Mouse (Mus musculus) heart, adult 2 months (tissue): ENCODE data around the gene Amz1. TPM values are rescaled to one million over a fixed set of nuclear protein-coding genes. Genes with fewer than 3 reads are reported as not detected.

Experiments
- DNase-seq, 2 experiments: peaks; one replicate each; pipeline ENCODE4 v3.0.0; 2021
- H3K27ac ChIP-seq: fragments of 200-600 bp; 2 replicates; pipeline ENCODE4 v1.8.1; 2022
- H3K27me3 ChIP-seq: fragments of 200-500 bp; 2 replicates; pipeline ENCODE4 v1.6.1; 2012; ENCODE audit warnings: mild to moderate bottlenecking, low read length, inconsistent platforms, mixed read lengths; ENCODE audit not compliant: control insufficient read depth, insufficient read depth
- H3K36me3 ChIP-seq: fragments of 200-500 bp; 2 replicates; pipeline ENCODE4 v1.6.1; 2012; ENCODE audit warnings: low read length, inconsistent platforms; ENCODE audit not compliant: control insufficient read depth, insufficient read depth
- H3K4me1 ChIP-seq: fragments of 200-500 bp; 2 replicates; pipeline ENCODE4 v1.6.1; 2011; ENCODE audit warnings: low read length; ENCODE audit not compliant: control insufficient read depth, insufficient read depth
- H3K4me3 ChIP-seq: fragments of 200-600 bp; 2 replicates; pipeline ENCODE4 v1.8.1; 2022
- H3K79me2 ChIP-seq: fragments of 200-500 bp; replicated peaks from 2 replicates; pipeline ENCODE4 v1.6.1; 2012; ENCODE audit warnings: mild to moderate bottlenecking, inconsistent platforms, low read length, moderate library complexity, mixed read lengths; ENCODE audit not compliant: control insufficient read depth, insufficient read depth
- H3K9ac ChIP-seq: fragments of 200-500 bp; 2 replicates; pipeline ENCODE4 v1.6.1; 2012; ENCODE audit warnings: low read depth, mild to moderate bottlenecking, control low read depth, inconsistent platforms, low read length, mixed read lengths
- CTCF ChIP-seq: fragments of 200-600 bp; IDR thresholded peaks from 2 replicates; pipeline ENCODE4 v1.8.1; 2022; ENCODE audit warnings: antibody characterized with exemption, mild to moderate bottlenecking, moderate library complexity
- EP300 ChIP-seq: fragments of 200-500 bp; IDR thresholded peaks from 2 replicates; pipeline ENCODE4 v1.6.1; 2011; ENCODE audit warnings: low read depth, low read length, control low read depth; ENCODE audit not compliant: insufficient read depth
- POLR2A ChIP-seq: fragments of 200-500 bp; IDR thresholded peaks from 2 replicates; pipeline ENCODE4 v1.6.1; 2011; ENCODE audit warnings: mild to moderate bottlenecking, low read depth, low read length, control low read depth; ENCODE audit not compliant: insufficient read depth
- WGBS: fragments of 180-500 bp; shearing (Covaris S2); methylation state at CpG from one replicate; pipeline ENCODE4 v1.1.7; 2018; 5-methylcytosine and 5-hydroxymethylcytosine counted together
- intact Hi-C: fragments of 180-260 bp; cut with DNase I; formaldehyde crosslinking; loops from one replicate; pipeline ENCODE4 v1.15.1; 2025
- long read RNA-seq: library from polyadenylated mRNA; stranded (forward); transcript quantifications from one replicate; pipeline ENCODE4 v2.0.0, GENCODE M21; 2021
- polyA plus RNA-seq: library from polyadenylated mRNA; depleted of rRNA; stranded (reverse); fragments of >200 nt; gene quantifications from 2 replicates; pipeline ENCODE4 v1.2.3, GENCODE M21; 2012; rRNA removed
- total RNA-seq, 2 experiments: library from RNA; stranded (reverse); gene quantifications; 2 replicates each; pipeline ENCODE4 v1.2.3; 2021

The Amz1 gene
- under 1 TPM; 0.31 to 0.48 TPM for total RNA-seq
- 0.59 and 0.98 TPM in 2 replicates for polyA plus RNA-seq
- long read RNA-seq, partial matches to known transcripts, result 0 of 1 reads
- long read RNA-seq, other reads (novel, unspliced or antisense), result 1 of 1 reads

DNA sequence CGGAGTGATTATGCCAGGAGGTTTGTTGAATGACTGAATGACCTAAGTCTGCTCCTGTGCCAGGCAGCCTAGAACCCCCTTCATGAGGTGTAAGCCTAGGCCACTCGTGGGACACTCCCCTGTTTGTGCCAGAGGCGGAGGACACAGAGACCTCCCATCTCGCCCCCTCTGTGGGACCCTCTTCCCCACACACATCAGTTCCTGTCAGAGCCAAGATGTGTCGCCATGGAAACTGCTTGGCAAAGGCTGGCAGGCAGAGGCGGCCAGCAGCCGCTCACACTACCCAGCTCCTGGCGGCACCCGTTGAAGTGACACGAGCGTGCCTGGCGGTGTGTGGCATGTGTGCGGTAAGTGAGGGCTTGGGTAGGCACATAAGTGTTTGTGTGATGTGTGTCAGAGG lies at the start of gene Amz1:
Gene Amz1, plus strand, starts transcription at position 306 of the 400 bp plus-strand sequence.
- H3K27me3 ChIP-seq, result no peaks in the 10 kb centered on the region
- H3K4me3 ChIP-seq, result no peak within 1 kb of the TSS
- intact Hi-C loops, result no loop called here
- DNase-seq, result no peak
- no peaks in the 10 kb centered on the region for H3K36me3 ChIP-seq
- TF ChIP-seq EP300 (no peak), POLR2A (no peak), CTCF (no peak)
- no peaks in the 10 kb centered on the region for H3K4me1 ChIP-seq
- H3K79me2 ChIP-seq, result no peaks in the 10 kb centered on the region
- H3K9ac ChIP-seq, result no peak within 1 kb of the TSS
- H3K27ac ChIP-seq, result no peak within 1 kb of the TSS
- 73% methylated on average over 13 of the region's 13 CpGs for WGBS

DNA sequence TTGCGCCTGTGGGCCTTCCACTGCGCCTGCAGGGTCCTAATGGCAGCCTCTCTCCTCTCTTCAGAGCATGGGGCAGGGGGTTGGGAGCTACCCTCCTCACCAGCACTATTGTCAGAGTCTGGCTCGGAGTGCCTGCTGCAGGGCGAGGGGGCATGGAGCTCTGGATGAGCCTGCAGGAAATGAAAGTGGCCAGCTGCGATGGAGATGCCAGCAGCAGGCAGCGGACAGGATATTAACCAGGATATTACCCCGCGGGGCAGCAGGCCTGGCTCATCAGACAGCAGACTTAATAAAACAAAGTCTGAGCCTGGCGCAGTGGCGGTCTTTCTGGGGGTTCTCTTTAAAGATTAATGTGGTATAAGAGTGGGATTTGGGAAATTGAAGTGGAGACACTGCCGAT lies 48.8 kb upstream of the Amz1 start:
- intact Hi-C loops, result no loop called here
- H3K36me3 ChIP-seq, result no peaks in the 10 kb centered on the region

DNA sequence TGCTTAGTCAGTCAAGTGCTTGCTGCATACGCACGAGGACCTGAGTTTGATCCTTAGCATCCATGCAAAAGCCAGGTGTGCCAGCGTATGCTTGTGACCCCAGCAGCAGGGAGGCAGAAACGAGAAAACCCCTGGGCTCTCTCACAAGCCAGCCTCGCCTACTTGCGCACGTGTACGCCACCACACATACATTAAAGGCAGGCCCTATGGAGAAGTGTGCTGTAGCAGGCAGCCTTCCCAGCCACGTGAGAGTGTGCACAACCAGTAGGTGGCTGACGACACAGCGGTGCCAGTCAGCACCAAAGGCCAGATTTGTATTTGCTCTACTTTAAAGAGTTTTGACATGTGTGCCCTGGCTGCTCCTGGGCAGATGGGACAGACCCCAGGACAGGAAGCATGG lies 48.3 kb upstream of the Amz1 start:
- H3K27ac ChIP-seq, result no peak overlapping the region
- no peak for DNase-seq
- no peak overlapping the region for H3K9ac ChIP-seq
- H3K27me3 ChIP-seq, result no peaks in the 10 kb centered on the region
- intact Hi-C loops, result no loop called here
- TF ChIP-seq EP300 (no peak), POLR2A (no peak), CTCF (no peak)
- H3K79me2 ChIP-seq, result no peaks in the 10 kb centered on the region
- no peaks in the 10 kb centered on the region for H3K36me3 ChIP-seq
- WGBS, result 93% methylated on average over 11 of the region's 11 CpGs
- H3K4me3 ChIP-seq, result no peak overlapping the region
- no peaks in the 10 kb centered on the region for H3K4me1 ChIP-seq

More for the DNA sequence above, 48.8 kb upstream of the Amz1 start:
- TF ChIP-seq POLR2A (no peak), CTCF (no peak), EP300 (no peak)
- no peak overlapping the region for H3K27ac ChIP-seq
- no peak overlapping the region for H3K4me3 ChIP-seq
- 78% methylated on average over 11 of the region's 11 CpGs for WGBS
- no peaks in the 10 kb centered on the region for H3K27me3 ChIP-seq
- no peak for DNase-seq
- no peaks in the 10 kb centered on the region for H3K4me1 ChIP-seq
- H3K79me2 ChIP-seq, result no peaks in the 10 kb centered on the region
- no peak overlapping the region for H3K9ac ChIP-seq

DNA sequence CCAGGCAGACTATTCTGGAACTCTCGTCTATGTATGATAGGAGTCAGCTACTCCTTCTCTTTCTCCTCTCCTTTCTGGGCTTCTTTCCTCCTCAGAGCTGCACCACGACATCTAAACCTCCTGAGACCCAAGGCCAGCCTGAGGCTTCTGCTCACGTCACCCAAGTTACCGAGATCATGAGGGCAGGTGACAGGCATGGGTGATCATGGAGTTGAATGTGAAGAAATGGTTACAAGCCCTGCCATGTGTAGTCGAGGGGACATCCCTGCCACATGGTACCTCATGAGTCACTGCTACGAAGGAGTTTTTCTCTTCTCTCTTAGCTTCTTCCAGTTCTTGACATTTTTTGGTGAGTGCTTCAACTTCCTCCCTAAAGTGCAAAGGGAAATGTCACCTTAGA lies 46.8 kb upstream of the Amz1 start:
- Histone ChIP-seq H3K79me2 (no peaks in the 10 kb centered on the region), H3K4me1 (no peaks in the 10 kb centered on the region), H3K27me3 (no peaks in the 10 kb centered on the region), H3K4me3 (no peak overlapping the region), H3K27ac (no peak overlapping the region), H3K9ac (no peak overlapping the region), H3K36me3 (no peaks in the 10 kb centered on the region)
- no peak for TF ChIP-seq CTCF
- no peak for TF ChIP-seq POLR2A
- TF ChIP-seq EP300, result no peak
- intact Hi-C loops, result no loop called here
- no peak for DNase-seq
- 89% methylated on average over 6 of the region's 6 CpGs for WGBS

DNA sequence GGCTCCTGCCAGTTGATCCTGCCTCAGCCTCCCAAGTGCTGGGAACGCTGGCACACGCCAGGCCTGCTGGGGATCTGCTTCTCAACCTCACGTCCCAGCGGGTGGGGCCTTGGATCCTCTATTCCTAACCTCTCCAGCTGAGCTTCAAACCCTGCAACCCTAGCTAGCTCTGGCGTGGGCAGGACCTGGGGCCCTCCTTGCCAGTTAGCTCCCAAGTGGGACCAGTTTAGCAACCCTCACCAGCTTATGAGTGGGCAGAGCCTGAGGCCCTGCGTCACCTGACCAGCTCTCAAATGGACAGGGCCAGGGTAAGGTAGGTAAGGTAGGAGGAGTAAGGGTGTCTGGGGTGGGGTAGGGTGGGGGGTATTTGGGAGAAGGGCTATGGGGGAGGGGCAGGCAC lies 43.9 kb upstream of the Amz1 start:
- H3K36me3 ChIP-seq, result no peaks in the 10 kb centered on the region
- 91% methylated on average over 6 of the region's 6 CpGs for WGBS

DNA sequence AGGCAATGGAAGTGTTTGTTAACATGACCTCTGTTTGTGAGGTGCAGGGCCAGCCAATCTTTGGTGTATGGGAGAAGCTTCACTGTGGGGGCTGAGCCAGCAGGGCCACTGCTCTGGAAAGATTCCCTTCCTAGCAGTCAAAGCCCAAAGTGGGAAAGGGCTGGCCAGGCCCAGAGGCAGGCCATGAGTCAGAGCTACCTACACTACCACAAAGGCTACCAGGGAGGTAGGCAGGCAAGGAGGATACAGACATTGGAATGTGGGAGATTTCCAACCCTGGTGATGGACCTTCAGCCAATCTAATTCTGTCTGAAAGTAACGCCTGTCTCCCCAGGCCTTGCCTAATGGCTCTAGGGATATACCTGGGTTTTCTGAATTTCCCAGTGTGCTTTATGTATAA lies 43.0 kb upstream of the Amz1 start:
- Histone ChIP-seq H3K4me3 (no peak overlapping the region), H3K36me3 (no peaks in the 10 kb centered on the region), H3K9ac (no peak overlapping the region), H3K27me3 (no peaks in the 10 kb centered on the region), H3K27ac (no peak overlapping the region), H3K79me2 (no peaks in the 10 kb centered on the region), H3K4me1 (no peaks in the 10 kb centered on the region)
- DNase-seq, result no peak
- intact Hi-C loops, result no loop called here
- WGBS, result 96% methylated on average over 1 of the region's 1 CpGs
- TF ChIP-seq POLR2A (no peak), CTCF (no peak), EP300 (no peak)

More for the DNA sequence above, 43.9 kb upstream of the Amz1 start:
- Histone ChIP-seq H3K4me3 (no peak overlapping the region), H3K9ac (no peak overlapping the region), H3K4me1 (no peaks in the 10 kb centered on the region), H3K27ac (no peak overlapping the region), H3K79me2 (no peaks in the 10 kb centered on the region), H3K27me3 (no peaks in the 10 kb centered on the region)
- no peak for DNase-seq
- no peak for TF ChIP-seq EP300
- no peak for TF ChIP-seq POLR2A
- no peak for TF ChIP-seq CTCF
- intact Hi-C loops, result no loop called here
